Mouse (Mus musculus) cerebellum, adult 2 months (tissue): ENCODE measurements around the gene Mapkbp1.

Experiments
- CTCF ChIP-seq: fragments of 200-500 bp; IDR thresholded peaks from 2 replicates; pipeline ENCODE4 v1.5.1; 2011; ENCODE audit warnings: low read depth, mild to moderate bottlenecking, control low read depth, low read length, moderate library complexity, borderline replicate concordance; ENCODE audit not compliant: insufficient read depth
- POLR2A ChIP-seq: fragments of 200-500 bp; IDR thresholded peaks from 2 replicates; pipeline ENCODE4 v1.6.1; 2011; ENCODE audit warnings: low read length, control low read depth, borderline replicate concordance; ENCODE audit not compliant: insufficient read depth

DNA sequence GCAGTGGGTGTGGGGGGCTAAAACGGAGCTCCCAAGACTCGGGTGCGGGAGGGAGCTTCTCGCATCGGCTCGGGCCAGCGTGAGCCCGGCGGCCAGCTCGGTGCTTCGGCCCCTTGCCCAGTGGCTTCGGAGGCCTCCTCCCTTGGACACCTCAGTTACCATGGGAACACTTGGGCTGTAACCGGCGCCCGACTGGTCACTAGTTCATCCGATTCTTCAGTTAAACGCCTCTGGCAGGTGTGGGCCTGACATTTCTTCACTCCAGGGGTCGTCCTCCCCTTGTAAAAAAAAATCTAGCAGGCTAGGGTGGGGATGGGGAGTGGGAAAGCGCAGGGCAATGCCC lies at the start of gene Mapkbp1:
- TF ChIP-seq CTCF (no peak), POLR2A (no peak)
